ENCODE assay signal across 17 mouse cellular contexts in genomic region chr8:8802317-8802716, GRCm38 (mm10).
DNase-seq lines count a peak whose midpoint lies in the region; ATAC-seq lines count a peak whose summit lies in the region.
"Had no signal": no experiment of that assay in that cellular context is flagged by ENCODE, and none has a peak within 500 bp of the region (broad histone marks: within the 10 kb centered on the region; RNA-seq: fewer than 3 reads in every experiment).

No protein-coding gene starts in this region.

- no peak overlapping the region for H3K4me2 ChIP-seq in hindbrain, embryonic 12.5 days (replicated peaks)
- H3K4me2 ChIP-seq in midbrain, embryonic 13.5 days (replicated peaks) = no peak overlapping the region
- no peak overlapping the region for H3K4me2 ChIP-seq in forebrain, embryonic 16.5 days (ENCODE audit: low read length)
- no peak overlapping the region for H3K4me2 ChIP-seq in neural tube, embryonic 15.5 days
- H3K4me2 ChIP-seq: heart, embryonic 11.5 days had no signal

- ATAC-seq in hindbrain, embryonic 12.5 days (ENCODE audit: low FRiP score) = no peak; the same call in 1 of the 2 replicates
- ATAC-seq in midbrain, embryonic 13.5 days = no peak
- peak; percentile 52; the same call in 1 of the 2 replicates for ATAC-seq in forebrain, embryonic 16.5 days
- ATAC-seq in neural tube, embryonic 15.5 days (ENCODE audit: low FRiP score) = peak; percentile 46; the same call in 1 of the 2 replicates
- no peak for ATAC-seq in frontal cortex, adult (ENCODE audit: low TSS enrichment)

- H3K4me3 ChIP-seq in hindbrain, embryonic 10.5 days = no peak overlapping the region
- no peak overlapping the region for H3K4me3 ChIP-seq in hindbrain, embryonic 12.5 days
- no peak overlapping the region for H3K4me3 ChIP-seq in midbrain, embryonic 13.5 days (replicated peaks)
- no peak overlapping the region for H3K4me3 ChIP-seq in midbrain, embryonic 10.5 days
- H3K4me3 ChIP-seq in forebrain, embryonic 16.5 days (replicated peaks; ENCODE audit: low read length) = no peak overlapping the region
- no peak overlapping the region for H3K4me3 ChIP-seq in neural tube, embryonic 15.5 days (replicated peaks)
- H3K4me3 ChIP-seq: erythroblast, embryonic 14.5 days had no signal

- H3K27me3 ChIP-seq in hindbrain, embryonic 10.5 days (ENCODE audit: insufficient read depth, poor library complexity, severe bottlenecking) = no peaks in the 10 kb centered on the region
- H3K27me3 ChIP-seq in hindbrain, embryonic 12.5 days = no peaks in the 10 kb centered on the region
- no peaks in the 10 kb centered on the region for H3K27me3 ChIP-seq in midbrain, embryonic 13.5 days
- no peaks in the 10 kb centered on the region for H3K27me3 ChIP-seq in midbrain, embryonic 10.5 days (ENCODE audit: low read depth, poor library complexity, severe bottlenecking)
- no peaks in the 10 kb centered on the region for H3K27me3 ChIP-seq in forebrain, embryonic 16.5 days (replicated peaks; ENCODE audit: control insufficient read depth, insufficient read depth, low read length)
- no peaks in the 10 kb centered on the region; the same call in 1 of the 2 replicates for H3K27me3 ChIP-seq in neural tube, embryonic 15.5 days (replicated peaks)

- peaks cover 18% of the 10 kb centered on the region for H3K4me1 ChIP-seq in hindbrain, embryonic 10.5 days (replicated peaks)
- H3K4me1 ChIP-seq in hindbrain, embryonic 12.5 days = peaks cover 13% of the 10 kb centered on the region
- peaks cover 10% of the 10 kb centered on the region for H3K4me1 ChIP-seq in midbrain, embryonic 13.5 days (replicated peaks)
- peaks cover 12% of the 10 kb centered on the region for H3K4me1 ChIP-seq in midbrain, embryonic 10.5 days
- H3K4me1 ChIP-seq in forebrain, embryonic 16.5 days (replicated peaks; ENCODE audit: control insufficient read depth, insufficient read depth, low read length) = peaks cover 11% of the 10 kb centered on the region
- H3K4me1 ChIP-seq in neural tube, embryonic 15.5 days = peaks cover 13% of the 10 kb centered on the region

- no peaks in the 10 kb centered on the region for H3K9me3 ChIP-seq in hindbrain, embryonic 10.5 days
- no peaks in the 10 kb centered on the region for H3K9me3 ChIP-seq in hindbrain, embryonic 12.5 days (replicated peaks)
- no peaks in the 10 kb centered on the region for H3K9me3 ChIP-seq in midbrain, embryonic 13.5 days
- H3K9me3 ChIP-seq in midbrain, embryonic 10.5 days (replicated peaks) = no peaks in the 10 kb centered on the region
- no peaks in the 10 kb centered on the region for H3K9me3 ChIP-seq in forebrain, embryonic 16.5 days (ENCODE audit: control insufficient read depth, low read length)
- H3K9me3 ChIP-seq in neural tube, embryonic 15.5 days (replicated peaks) = no peaks in the 10 kb centered on the region

- no peak overlapping the region for H3K9ac ChIP-seq in hindbrain, embryonic 12.5 days
- no peak overlapping the region for H3K9ac ChIP-seq in midbrain, embryonic 13.5 days (replicated peaks)
- no peak overlapping the region for H3K9ac ChIP-seq in forebrain, embryonic 16.5 days (replicated peaks; ENCODE audit: low read depth, low read length)
- H3K9ac ChIP-seq in neural tube, embryonic 15.5 days (replicated peaks) = no peak overlapping the region

- no peaks in the 10 kb centered on the region for H3K36me3 ChIP-seq in hindbrain, embryonic 10.5 days
- no peaks in the 10 kb centered on the region for H3K36me3 ChIP-seq in hindbrain, embryonic 12.5 days
- H3K36me3 ChIP-seq in midbrain, embryonic 13.5 days = no peaks in the 10 kb centered on the region
- H3K36me3 ChIP-seq in midbrain, embryonic 10.5 days = no peaks in the 10 kb centered on the region
- no peaks in the 10 kb centered on the region for H3K36me3 ChIP-seq in forebrain, embryonic 16.5 days (ENCODE audit: control insufficient read depth, insufficient read depth)
- no peaks in the 10 kb centered on the region for H3K36me3 ChIP-seq in neural tube, embryonic 15.5 days

- no peak for DNase-seq in hindbrain, embryonic 10.5 days (ENCODE audit: low spot score)
- DNase-seq in midbrain, embryonic 10.5 days (ENCODE audit: low spot score) = no peak
- DNase-seq: B cell, adult 2 months; cerebellum, adult 11 months; cerebellum, postnatal 25 days; heart, postnatal 14 days; kidney, adult 9 months; lung, adult 2 months; retina, postnatal 1 day; thymus, adult 18-20 months had no signal

- 54% methylated on average over 5 of the region's 5 CpGs for WGBS in hindbrain, embryonic 10.5 days
- 38% methylated on average over 5 of the region's 5 CpGs for WGBS in hindbrain, embryonic 12.5 days
- WGBS in midbrain, embryonic 13.5 days = 29% methylated on average over 5 of the region's 5 CpGs
- 64% methylated on average over 5 of the region's 5 CpGs for WGBS in midbrain, embryonic 10.5 days
- WGBS in forebrain, embryonic 16.5 days = 32% methylated on average over 5 of the region's 5 CpGs
- WGBS in neural tube, embryonic 15.5 days = 14% methylated on average over 5 of the region's 5 CpGs

- 0 out of 2 replicates have a peak overlapping the region, but pooled peaks have one; percentile 40 for H3K27ac ChIP-seq in hindbrain, embryonic 10.5 days
- no peak overlapping the region for H3K27ac ChIP-seq in hindbrain, embryonic 12.5 days
- peak overlapping the region; percentile 14; the same call in 1 of the 2 replicates for H3K27ac ChIP-seq in midbrain, embryonic 13.5 days
- no peak overlapping the region for H3K27ac ChIP-seq in midbrain, embryonic 10.5 days (replicated peaks)
- H3K27ac ChIP-seq in forebrain, embryonic 16.5 days (ENCODE audit: low read length) = peak overlapping the region; percentile 83
- no peak overlapping the region for H3K27ac ChIP-seq in neural tube, embryonic 15.5 days (replicated peaks)

Comparison
In these comparisons a context has a peak if more than half of its experiments do, and no peak if none do; other contexts are left out.
1. H3K27ac ChIP-seq: peak in hindbrain, embryonic 10.5 days (single experiment), midbrain, embryonic 13.5 days (single experiment) and forebrain, embryonic 16.5 days (single experiment); none in hindbrain, embryonic 12.5 days (single experiment), midbrain, embryonic 10.5 days (single experiment) and neural tube, embryonic 15.5 days (single experiment).
2. ATAC-seq: peak in forebrain, embryonic 16.5 days (single experiment) and neural tube, embryonic 15.5 days (single experiment); none in hindbrain, embryonic 12.5 days (single experiment), midbrain, embryonic 13.5 days (single experiment) and frontal cortex, adult (single experiment).